Mouse (Mus musculus) liver, embryonic 14.5 days (tissue): ENCODE data around the gene Zfp316.

ENCODE experiments used
- CTCF ChIP-seq: IDR thresholded peaks from 2 replicates; pipeline ENCODE4 v1.5.1; 2016; ENCODE audit warnings: antibody characterized with exemption, low read depth, control low read depth
- EP300 ChIP-seq: IDR thresholded peaks from 2 replicates; pipeline ENCODE4 v1.6.1; 2016; ENCODE audit warnings: antibody characterized with exemption, low read depth

DNA sequence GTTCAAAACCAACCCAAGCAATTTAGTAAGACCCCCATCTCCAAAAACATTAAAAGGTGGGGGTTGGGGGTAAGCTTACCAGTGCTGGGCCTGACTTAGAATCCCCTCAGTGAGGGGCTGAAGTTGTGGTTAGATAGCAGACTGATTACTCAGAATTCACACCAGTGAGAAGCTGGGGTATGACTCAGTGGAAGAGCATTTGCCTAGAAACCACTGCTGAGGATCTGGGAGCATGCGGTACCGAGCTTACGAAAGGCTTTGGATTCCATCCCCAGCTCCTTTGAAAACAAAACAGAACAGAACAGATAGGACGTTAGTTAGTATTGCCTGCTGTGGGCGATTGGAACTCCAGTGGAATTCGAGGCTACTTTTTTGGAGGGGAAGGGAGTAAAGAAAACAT is 1.8 kb upstream of the Zfp316 start:
- TF ChIP-seq CTCF: no peak
- TF ChIP-seq EP300: no peak
